Mouse (Mus musculus) cerebellum, postnatal 10 days (tissue): ENCODE measurements around the gene Rpgrip1.
"Not testable (repeated sequence)": the region's sequence is repeated elsewhere in the genome, so short reads cannot be mapped to it uniquely, and the experiment has no call there.

ENCODE experiments used
- DNase-seq, 2 experiments: peaks; one replicate each; pipeline ENCODE4 v3.0.0; 2021; ENCODE audit warnings: mixed read lengths in 2 of 2

The Rpgrip1 gene

GRCm38 (mm10) chr14:52110346-52110745, at the start of gene Rpgrip1:
Gene Rpgrip1 (plus strand): TSS chr14:52110704.
- DNase-seq: no peak

GRCm38 (mm10) chr14:52060800-52061199, 49.7 kb upstream of the Rpgrip1 start:
- DNase-seq: peak; percentile 95 to 96

- DNase-seq: peak; percentile 56 to 57
These were observed 48.7 kb upstream of the Rpgrip1 start for GRCm38 (mm10) chr14:52061798-52062197.

- DNase-seq: no peak
These were observed 44.4 kb upstream of the Rpgrip1 start for GRCm38 (mm10) chr14:52066135-52066534.

GRCm38 (mm10) chr14:52071599-52072137, 38.8 kb upstream of the Rpgrip1 start:
- no peak for DNase-seq

- DNase-seq: no peak
These were observed 27.4 kb upstream of the Rpgrip1 start for GRCm38 (mm10) chr14:52083083-52083482.

- DNase-seq: no peak
These were observed 16.0 kb upstream of the Rpgrip1 start for GRCm38 (mm10) chr14:52094533-52094932.

- DNase-seq: not testable (repeated sequence)
These were observed 13.3 kb upstream of the Rpgrip1 start for GRCm38 (mm10) chr14:52097191-52097590.

GRCm38 (mm10) chr14:52098387-52098786, 12.1 kb upstream of the Rpgrip1 start:
- DNase-seq: not testable (repeated sequence)

GRCm38 (mm10) chr14:52099563-52099962, 10.9 kb upstream of the Rpgrip1 start:
- no peak for DNase-seq

GRCm38 (mm10) chr14:52100170-52100960, 10.1 kb upstream of the Rpgrip1 start:
- DNase-seq: no peak

GRCm38 (mm10) chr14:52101285-52102157, 9.0 kb upstream of the Rpgrip1 start:
- DNase-seq: no peak

GRCm38 (mm10) chr14:52103474-52103855, 7.0 kb upstream of the Rpgrip1 start:
- DNase-seq: peak; percentile 85 to 89

GRCm38 (mm10) chr14:52103856-52104676, 6.4 kb upstream of the Rpgrip1 start, which contains the start of gene Hnrnpc:
Gene Hnrnpc (minus strand): TSS chr14:52104028.
- DNase-seq: peak; percentile 100

- no peak for DNase-seq
These were observed 5.7 kb upstream of the Rpgrip1 start for GRCm38 (mm10) chr14:52104677-52105285.

GRCm38 (mm10) chr14:52105308-52105707, 5.2 kb upstream of the Rpgrip1 start:
- DNase-seq: no peak

- peak; percentile 68 to 71 for DNase-seq
These were observed 3.8 kb upstream of the Rpgrip1 start for GRCm38 (mm10) chr14:52106741-52107140.

GRCm38 (mm10) chr14:52108025-52108424, 2.5 kb upstream of the Rpgrip1 start:
- no peak for DNase-seq

- DNase-seq: no peak
These were observed 3.6 kb downstream of the Rpgrip1 start for GRCm38 (mm10) chr14:52114101-52114500.

GRCm38 (mm10) chr14:52117241-52117640, 6.7 kb downstream of the Rpgrip1 start:
- no peak for DNase-seq

GRCm38 (mm10) chr14:52118456-52118822, 7.9 kb downstream of the Rpgrip1 start:
- peak; percentile 42 to 48 for DNase-seq
